Mouse (Mus musculus): ENCODE measurements around the gene Ggt1. TPM values are rescaled to one million over a fixed set of nuclear protein-coding genes. Genes with fewer than 3 reads are reported as not detected.
"Not testable (repeated sequence)": the region's sequence is repeated elsewhere in the genome, so short reads cannot be mapped to it uniquely, and the experiment has no call there.

The Ggt1 gene
- total and polyA plus RNA-seq, 2 experiments: 0.20 to 0.92 TPM

DNA sequence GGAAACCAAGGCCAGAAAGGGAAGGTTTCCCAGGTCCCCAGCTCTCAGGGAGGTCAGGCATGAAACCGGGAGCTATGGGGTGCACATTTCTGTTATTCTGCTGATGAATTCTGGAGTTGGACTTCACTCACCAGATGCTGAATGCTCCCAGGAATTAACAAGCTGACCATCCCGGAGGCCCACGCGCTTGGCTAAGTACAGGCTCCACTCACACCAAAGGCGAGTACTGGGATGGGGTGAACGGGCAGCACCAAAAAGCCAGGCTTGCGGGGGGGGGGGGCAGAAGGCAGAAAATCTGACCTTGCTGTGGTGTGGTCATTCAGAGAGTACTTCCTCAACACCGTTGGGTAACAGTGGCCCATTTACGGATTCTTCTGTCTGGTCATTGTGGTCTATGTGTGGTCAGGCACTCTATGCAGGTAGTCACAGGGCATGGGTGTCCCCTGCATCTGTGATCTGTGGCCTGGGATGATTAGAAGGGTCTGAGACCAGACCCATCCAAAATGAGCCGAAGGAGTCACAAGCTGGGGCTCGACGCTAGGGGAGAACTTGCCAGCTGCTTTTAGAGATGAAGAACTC, 3.4 kb downstream of the Ggt1 start:
- no peak for DNase-seq (ENCODE audit: extremely low read depth, low read depth, low spot score)
- 86% methylated on average over 12 of the region's 12 CpGs for WGBS
- TF ChIP-seq POLR2A (IDR thresholded peaks at IDR 0.05; ENCODE audit: extremely low read depth, insufficient read depth, low read length): no peak
- no peak for TF ChIP-seq CTCF (IDR thresholded peaks at IDR 0.05; ENCODE audit: low read depth, low read length)
- H3K27ac ChIP-seq (replicated peaks; ENCODE audit: insufficient read depth, low read depth, low read length): no peak overlapping the region
- 0 out of 2 replicates have a peak, but pooled peaks cover 2% of the 10 kb centered on the region for H3K4me1 ChIP-seq (ENCODE audit: control insufficient read depth, insufficient read depth, low read length)
- no peak overlapping the region for H3K4me3 ChIP-seq (ENCODE audit: insufficient read depth, low read depth, low read length)
- H3K27me3 ChIP-seq (ENCODE audit: control insufficient read depth, insufficient read depth, low read length): peaks cover 2% of the 10 kb centered on the region; the same call in 1 of the 2 replicates
- H3K9ac ChIP-seq (ENCODE audit: low read depth, low read length): no peak overlapping the region
- no peaks in the 10 kb centered on the region for H3K79me2 ChIP-seq (ENCODE audit: control insufficient read depth, insufficient read depth, low read length)
- H3K36me3 ChIP-seq (ENCODE audit: control insufficient read depth, insufficient read depth, low read length): no peaks in the 10 kb centered on the region

DNA sequence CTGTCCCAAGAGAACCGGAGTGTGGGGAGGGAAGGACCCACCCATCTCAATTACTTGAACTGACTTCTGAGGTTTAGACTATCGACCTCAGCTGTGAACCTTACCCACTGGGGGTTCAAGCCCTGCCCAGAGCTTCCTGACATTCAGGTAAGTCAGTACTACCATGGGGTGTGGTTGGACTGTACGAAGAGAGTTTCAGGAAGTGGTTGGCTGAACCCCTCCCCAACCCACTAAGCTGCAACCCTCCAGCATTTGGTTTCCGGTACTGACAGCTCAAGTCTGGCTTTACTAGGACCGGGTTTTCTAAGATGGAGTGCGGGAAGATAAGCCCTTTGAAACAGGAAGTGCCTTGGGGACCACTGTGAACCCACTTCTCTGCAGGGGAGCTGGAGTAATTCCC, 4.0 kb downstream of the Ggt1 start:
- TF ChIP-seq POLR2A (IDR thresholded peaks at IDR 0.05; ENCODE audit: extremely low read depth, insufficient read depth, low read length): no peak
- TF ChIP-seq CTCF (IDR thresholded peaks at IDR 0.05; ENCODE audit: low read depth, low read length): no peak
- Histone ChIP-seq H3K4me1 (ENCODE audit: control insufficient read depth, insufficient read depth, low read length) (0 out of 2 replicates have a peak, but pooled peaks cover under 1% of the 10 kb centered on the region), H3K27ac (replicated peaks; ENCODE audit: insufficient read depth, low read depth, low read length) (no peak overlapping the region), H3K4me3 (ENCODE audit: insufficient read depth, low read depth, low read length) (no peak overlapping the region), H3K36me3 (ENCODE audit: control insufficient read depth, insufficient read depth, low read length) (no peaks in the 10 kb centered on the region), H3K9ac (ENCODE audit: low read depth, low read length) (no peak overlapping the region), H3K27me3 (ENCODE audit: control insufficient read depth, insufficient read depth, low read length) (no peaks in the 10 kb centered on the region; the same call in 1 of the 2 replicates), H3K79me2 (ENCODE audit: control insufficient read depth, insufficient read depth, low read length) (no peaks in the 10 kb centered on the region)
- 66% methylated on average over 6 of the region's 6 CpGs for whole genome bisulfite sequencing
- no peak for DNase-seq (ENCODE audit: extremely low read depth, low read depth, low spot score)

DNA sequence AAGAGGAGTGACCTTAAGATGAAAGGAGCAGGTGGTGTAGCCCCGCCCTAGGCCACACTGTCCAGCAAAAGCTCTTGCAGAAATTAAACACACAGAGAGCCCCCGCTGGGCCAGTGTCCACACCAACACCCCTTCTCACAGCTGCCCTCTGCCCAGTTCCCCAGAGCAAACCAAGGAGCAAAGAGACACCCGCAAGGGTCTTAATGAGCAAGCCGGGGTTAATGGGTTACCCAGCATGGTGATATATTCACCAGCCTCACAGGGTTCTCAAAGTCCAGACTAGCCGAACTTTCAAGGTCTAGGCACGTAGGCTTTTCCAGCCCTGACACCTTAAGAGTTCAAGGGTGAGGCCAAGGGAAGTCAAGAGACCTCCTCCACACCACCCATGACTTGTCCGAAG, 4.5 kb downstream of the Ggt1 start:
- WGBS: 38% methylated on average over 7 of the region's 7 CpGs
- Histone ChIP-seq H3K27me3 (ENCODE audit: control insufficient read depth, insufficient read depth, low read length) (no peaks in the 10 kb centered on the region; the same call in 1 of the 2 replicates), H3K4me3 (ENCODE audit: insufficient read depth, low read depth, low read length) (no peak overlapping the region), H3K27ac (replicated peaks; ENCODE audit: insufficient read depth, low read depth, low read length) (no peak overlapping the region), H3K4me1 (ENCODE audit: control insufficient read depth, insufficient read depth, low read length) (no peaks in the 10 kb centered on the region), H3K79me2 (ENCODE audit: control insufficient read depth, insufficient read depth, low read length) (no peaks in the 10 kb centered on the region), H3K9ac (ENCODE audit: low read depth, low read length) (no peak overlapping the region), H3K36me3 (ENCODE audit: control insufficient read depth, insufficient read depth, low read length) (no peaks in the 10 kb centered on the region)
- DNase-seq (ENCODE audit: extremely low read depth, low read depth, low spot score): no peak
- TF ChIP-seq POLR2A (IDR thresholded peaks at IDR 0.05; ENCODE audit: extremely low read depth, insufficient read depth, low read length) (no peak), CTCF (IDR thresholded peaks at IDR 0.05; ENCODE audit: low read depth, low read length) (no peak)

DNA sequence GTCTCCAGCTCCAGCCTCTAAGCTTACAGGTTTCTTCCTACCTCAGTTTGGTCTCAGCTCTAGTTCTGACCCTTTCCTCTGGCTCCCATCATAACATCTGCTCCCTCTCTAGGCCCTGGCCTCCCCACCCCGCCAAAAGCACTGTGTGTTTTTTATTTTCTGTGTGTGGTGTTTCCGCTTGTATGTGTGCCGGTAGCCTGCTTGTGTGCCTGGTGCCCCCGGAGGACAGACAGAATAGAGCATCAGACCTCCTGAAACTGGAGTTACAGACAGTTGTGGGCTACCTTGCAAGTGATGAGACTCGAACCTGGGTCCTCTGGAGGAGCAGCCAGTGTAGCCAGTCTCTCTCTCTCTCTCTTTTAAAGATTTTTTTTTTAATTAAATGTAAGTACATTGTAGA, 4.9 kb downstream of the Ggt1 start:
- no peak overlapping the region for H3K9ac ChIP-seq (ENCODE audit: low read depth, low read length)
- H3K79me2 ChIP-seq (ENCODE audit: control insufficient read depth, insufficient read depth, low read length): no peaks in the 10 kb centered on the region
- 76% methylated on average over 5 of the region's 5 CpGs for WGBS
- no peak overlapping the region for H3K27ac ChIP-seq (replicated peaks; ENCODE audit: insufficient read depth, low read depth, low read length)
- no peak for TF ChIP-seq POLR2A (IDR thresholded peaks at IDR 0.05; ENCODE audit: extremely low read depth, insufficient read depth, low read length)
- no peak for TF ChIP-seq CTCF (IDR thresholded peaks at IDR 0.05; ENCODE audit: low read depth, low read length)
- no peaks in the 10 kb centered on the region for H3K36me3 ChIP-seq (ENCODE audit: control insufficient read depth, insufficient read depth, low read length)
- no peak for DNase-seq (ENCODE audit: extremely low read depth, low read depth, low spot score)
- H3K4me3 ChIP-seq (ENCODE audit: insufficient read depth, low read depth, low read length): no peak overlapping the region
- H3K27me3 ChIP-seq (ENCODE audit: control insufficient read depth, insufficient read depth, low read length): no peaks in the 10 kb centered on the region; the same call in 1 of the 2 replicates
- no peaks in the 10 kb centered on the region for H3K4me1 ChIP-seq (ENCODE audit: control insufficient read depth, insufficient read depth, low read length)

DNA sequence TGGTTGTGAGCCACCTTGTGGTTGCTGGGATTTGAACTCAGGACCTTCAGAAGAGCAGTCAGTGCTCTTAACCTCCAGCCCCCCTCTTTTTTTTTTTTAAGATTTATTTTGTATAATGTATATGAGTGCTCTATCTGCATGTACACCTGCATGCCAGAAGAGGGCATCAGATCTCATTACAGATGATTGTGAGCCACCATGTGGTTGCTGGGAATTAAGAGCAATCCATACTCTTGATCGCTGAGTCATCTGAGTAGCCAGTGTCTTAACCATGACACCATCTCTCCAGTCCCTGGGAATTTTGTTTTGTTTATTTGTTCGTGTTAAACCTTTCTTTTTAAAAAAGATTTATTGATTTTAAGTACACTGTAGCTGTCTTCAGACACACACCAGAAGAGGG, 5.4 kb downstream of the Ggt1 start:
- H3K79me2 ChIP-seq (ENCODE audit: control insufficient read depth, insufficient read depth, low read length); H3K27ac ChIP-seq (replicated peaks; ENCODE audit: insufficient read depth, low read depth, low read length); H3K4me3 ChIP-seq (ENCODE audit: insufficient read depth, low read depth, low read length); H3K4me1 ChIP-seq (ENCODE audit: control insufficient read depth, insufficient read depth, low read length); H3K36me3 ChIP-seq (ENCODE audit: control insufficient read depth, insufficient read depth, low read length); H3K27me3 ChIP-seq (ENCODE audit: control insufficient read depth, insufficient read depth, low read length); H3K9ac ChIP-seq (ENCODE audit: low read depth, low read length); DNase-seq (ENCODE audit: extremely low read depth, low read depth, low spot score): not testable (repeated sequence)
- WGBS: 85% methylated on average over 2 of the region's 2 CpGs

DNA sequence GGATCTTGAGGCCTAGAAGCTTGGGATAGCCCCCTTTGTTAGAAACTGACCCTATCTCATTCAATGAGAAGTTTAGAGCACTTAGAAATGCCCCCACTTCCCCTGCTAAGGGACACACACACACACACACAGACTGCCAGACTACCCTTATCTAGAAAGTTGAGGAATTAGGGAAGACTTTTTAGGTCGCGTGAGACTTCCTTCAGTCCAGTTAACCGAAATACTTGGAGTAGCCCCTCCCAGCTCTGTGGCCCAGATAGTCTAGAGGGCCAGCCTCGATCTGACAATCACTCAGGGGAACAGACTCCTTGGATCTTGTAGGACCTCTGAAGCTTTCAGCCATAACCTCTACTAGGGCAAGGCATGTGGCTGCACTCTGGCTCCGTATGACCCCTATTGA, 6.6 kb downstream of the Ggt1 start:
- H3K4me1 ChIP-seq (ENCODE audit: control insufficient read depth, insufficient read depth, low read length): no peaks in the 10 kb centered on the region
- DNase-seq (ENCODE audit: extremely low read depth, low read depth, low spot score): no peak
- H3K4me3 ChIP-seq (ENCODE audit: insufficient read depth, low read depth, low read length): no peak overlapping the region
- H3K36me3 ChIP-seq (ENCODE audit: control insufficient read depth, insufficient read depth, low read length): no peaks in the 10 kb centered on the region
- no peaks in the 10 kb centered on the region for H3K79me2 ChIP-seq (ENCODE audit: control insufficient read depth, insufficient read depth, low read length)
- H3K9ac ChIP-seq (ENCODE audit: low read depth, low read length): no peak overlapping the region
- TF ChIP-seq POLR2A (IDR thresholded peaks at IDR 0.05; ENCODE audit: extremely low read depth, insufficient read depth, low read length): no peak
- no peak for TF ChIP-seq CTCF (IDR thresholded peaks at IDR 0.05; ENCODE audit: low read depth, low read length)
- WGBS: 60% methylated on average over 5 of the region's 5 CpGs
- no peak overlapping the region for H3K27ac ChIP-seq (replicated peaks; ENCODE audit: insufficient read depth, low read depth, low read length)
- no peaks in the 10 kb centered on the region; the same call in 1 of the 2 replicates for H3K27me3 ChIP-seq (ENCODE audit: control insufficient read depth, insufficient read depth, low read length)
